Mouse (Mus musculus): ENCODE results near the gene Cdkn2d. TPM values are rescaled to one million over a fixed set of nuclear protein-coding genes. Genes with fewer than 3 reads are reported as not detected.
"Not testable (repeated sequence)": the region's sequence is repeated elsewhere in the genome, so short reads cannot be mapped to it uniquely, and the experiment has no call there.

Cdkn2d gene
- polyA plus RNA-seq, 1 experiment from 2014 or later = 47.4 TPM

DNA sequence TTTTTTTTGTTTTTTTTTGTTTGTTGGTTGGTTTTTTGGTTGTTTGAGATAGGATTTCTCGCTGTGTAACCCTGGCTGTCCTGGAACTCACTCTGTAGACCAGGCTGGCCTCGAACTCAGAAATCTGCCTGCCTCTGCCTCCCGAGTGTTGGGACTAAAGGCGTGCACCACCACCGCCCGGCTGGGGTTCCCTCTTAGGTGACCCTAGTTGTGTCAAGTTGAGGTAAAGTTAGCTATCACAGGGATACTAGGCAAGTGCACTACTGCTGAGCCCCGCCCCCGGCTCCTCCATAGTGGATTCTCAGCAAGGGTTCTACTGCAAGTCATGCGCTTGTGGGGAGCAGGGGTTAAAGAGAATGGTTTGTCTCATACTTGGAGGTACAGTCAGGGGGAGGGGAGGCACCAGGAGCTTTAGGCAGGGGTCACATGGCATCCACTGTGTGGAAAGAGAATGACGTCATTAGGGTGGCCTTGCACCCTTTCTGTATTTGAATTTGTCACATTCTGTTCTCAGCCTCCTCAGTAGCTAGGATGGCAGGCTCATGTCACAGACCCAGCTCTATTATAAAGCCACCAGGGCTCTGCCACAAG, 38.6 kb upstream of the Cdkn2d start:
- ATAC-seq (no peak), DNase-seq (ENCODE audit: low read depth, low spot score) (no peak)
- in situ Hi-C loops (cut with MboI; ENCODE audit: low pct_unique_long_range_greater_than_20kb) = no loop called here
- TF ChIP-seq CTCF (IDR thresholded peaks at IDR 0.05) = no peak
- ChIA-PET POLR2A (interaction anchor here (0.9 to 1.2 kb wide), 2 partner anchors 8 to 10 kb away, joined by 3 to 4 read pairs; partner anchors contain the start of gene Slc44a2), CTCF (interaction anchor here (1.0 to 2.8 kb wide), 5 partner anchors 9 to 27 kb away, joined by 3 to 18 read pairs (median 5); partner anchors contain the start of gene Slc44a2)
- no peaks in the 10 kb centered on the region for H3K27me3 ChIP-seq

DNA sequence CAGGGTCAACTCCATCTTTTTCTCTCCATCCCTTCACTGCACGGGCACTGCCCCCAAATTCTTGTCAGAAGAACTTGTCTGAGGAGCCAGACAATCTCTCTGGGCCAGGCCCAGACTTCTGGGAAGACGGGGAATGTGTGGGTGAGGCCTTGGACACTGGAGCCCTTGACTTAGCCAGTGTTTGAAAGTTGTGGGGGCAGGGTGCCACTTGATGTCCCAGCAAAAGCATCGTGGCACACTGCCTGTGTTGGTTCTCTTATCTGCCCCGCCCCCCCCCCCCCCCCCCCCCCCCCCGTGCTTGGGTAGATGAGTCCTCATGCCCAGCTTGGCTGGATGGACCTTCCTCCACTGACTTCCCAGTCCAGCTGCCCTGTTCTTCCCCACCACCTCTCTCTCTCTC, 37.8 kb upstream of the Cdkn2d start:
- in situ Hi-C loops (cut with MboI; ENCODE audit: low pct_unique_long_range_greater_than_20kb) = no loop called here
- ChIA-PET POLR2A (no interaction called here), CTCF (interaction anchor here (2.8 kb wide), 1 partner anchor 28 kb away, joined by 18 read pairs; no protein-coding TSS in a partner anchor)
- H3K27me3 ChIP-seq = no peaks in the 10 kb centered on the region
- no peak for DNase-seq (ENCODE audit: low read depth, low spot score)
- no peak for TF ChIP-seq CTCF (IDR thresholded peaks at IDR 0.05)
- ATAC-seq = no peak

DNA sequence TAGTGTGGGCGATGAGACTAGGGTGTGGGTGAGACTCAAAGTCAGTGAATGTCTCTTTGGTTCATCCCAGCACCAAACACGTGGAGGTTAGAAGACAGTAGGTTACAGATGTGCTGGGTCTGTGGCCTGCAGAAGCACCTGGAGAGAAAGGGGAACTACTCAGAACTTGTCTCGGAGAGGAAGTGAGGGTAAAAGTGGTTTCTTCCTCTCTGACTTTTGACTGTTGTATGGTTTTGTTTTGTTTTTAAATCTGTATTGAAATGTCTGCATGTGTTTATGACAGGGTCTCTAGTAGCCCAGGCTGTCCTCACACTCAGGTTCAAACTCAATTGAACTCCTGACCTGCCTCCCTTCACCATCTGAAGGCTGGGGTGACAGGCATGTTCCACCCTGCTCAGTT, 36.8 kb upstream of the Cdkn2d start:
- H3K27me3 ChIP-seq = no peaks in the 10 kb centered on the region
- ChIA-PET POLR2A (interaction anchor here (0.9 kb wide), 1 partner anchor 10 kb away, joined by 3 read pairs; no protein-coding TSS in a partner anchor), CTCF (no interaction called here)
- no peak for TF ChIP-seq CTCF (IDR thresholded peaks at IDR 0.05)
- DNase-seq (ENCODE audit: low read depth, low spot score) = no peak
- no peak for ATAC-seq
- in situ Hi-C loops (cut with MboI; ENCODE audit: low pct_unique_long_range_greater_than_20kb) = no loop called here

- no peak for DNase-seq (ENCODE audit: low read depth, low spot score)
- H3K27me3 ChIP-seq = no peaks in the 10 kb centered on the region
- no peak for ATAC-seq
- ChIA-PET CTCF (no interaction called here), POLR2A (interaction anchor here (0.9 kb wide), 1 partner anchor 11 kb away, joined by 3 read pairs; no protein-coding TSS in a partner anchor)
- in situ Hi-C loops (cut with MboI; ENCODE audit: low pct_unique_long_range_greater_than_20kb) = no loop called here
- no peak for TF ChIP-seq CTCF (IDR thresholded peaks at IDR 0.05)
Measured at GRCm38 (mm10) chr9:21327569-21327968, 36.4 kb upstream of the Cdkn2d start.

DNA sequence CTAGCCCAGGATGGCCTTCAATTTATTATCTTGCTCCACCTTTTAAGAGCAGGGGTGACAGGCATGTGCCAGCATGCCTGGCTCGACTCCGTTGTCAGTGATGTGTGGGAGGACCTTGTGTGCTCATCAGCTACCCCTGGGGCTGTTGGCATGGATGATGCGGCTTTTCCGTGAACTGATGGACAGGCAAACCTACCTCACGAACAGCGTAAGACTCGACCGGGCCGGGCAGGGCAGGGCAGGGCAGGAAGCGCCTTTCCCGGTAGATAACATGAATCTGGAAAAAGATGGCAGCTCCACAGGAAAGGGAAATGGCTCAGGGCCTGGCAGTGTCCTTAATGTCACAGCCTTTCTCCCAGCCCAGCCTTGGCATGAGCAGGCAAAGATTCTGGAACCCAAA, 33.1 kb upstream of the Cdkn2d start:
- ChIA-PET POLR2A (interaction anchor here (0.5 kb wide), 1 partner anchor 9 kb away, joined by 4 read pairs; no protein-coding TSS in a partner anchor), CTCF (no interaction called here)
- no peak for TF ChIP-seq CTCF (IDR thresholded peaks at IDR 0.05)
- H3K27me3 ChIP-seq = no peaks in the 10 kb centered on the region
- in situ Hi-C loops (cut with MboI; ENCODE audit: low pct_unique_long_range_greater_than_20kb) = no loop called here
- ATAC-seq (no peak), DNase-seq (ENCODE audit: low read depth, low spot score) (no peak)

- DNase-seq (ENCODE audit: low read depth, low spot score); ATAC-seq; H3K27me3 ChIP-seq; in situ Hi-C loops (cut with MboI; ENCODE audit: low pct_unique_long_range_greater_than_20kb): not testable (repeated sequence)
- ChIA-PET POLR2A (interaction anchor here (0.7 kb wide), 1 partner anchor 99 kb away, joined by 3 read pairs; no protein-coding TSS in a partner anchor), CTCF (interaction anchor here (1.2 to 3.6 kb wide), 2 partner anchors 13 to 35 kb away, joined by 4 to 15 read pairs; no protein-coding TSS in a partner anchor)
Measured at GRCm38 (mm10) chr9:21322917-21323297, 31.7 kb upstream of the Cdkn2d start.

- in situ Hi-C loops (cut with MboI; ENCODE audit: low pct_unique_long_range_greater_than_20kb) = no loop called here
- ChIA-PET CTCF (interaction anchor here (3.6 kb wide), 1 partner anchor 14 kb away, joined by 15 read pairs; no protein-coding TSS in a partner anchor), POLR2A (no interaction called here)
- ATAC-seq (no peak), DNase-seq (ENCODE audit: low read depth, low spot score) (no peak)
- no peak for TF ChIP-seq CTCF (IDR thresholded peaks at IDR 0.05)
- no peaks in the 10 kb centered on the region for H3K27me3 ChIP-seq
Measured at GRCm38 (mm10) chr9:21322211-21322916, 31.2 kb upstream of the Cdkn2d start.

DNA sequence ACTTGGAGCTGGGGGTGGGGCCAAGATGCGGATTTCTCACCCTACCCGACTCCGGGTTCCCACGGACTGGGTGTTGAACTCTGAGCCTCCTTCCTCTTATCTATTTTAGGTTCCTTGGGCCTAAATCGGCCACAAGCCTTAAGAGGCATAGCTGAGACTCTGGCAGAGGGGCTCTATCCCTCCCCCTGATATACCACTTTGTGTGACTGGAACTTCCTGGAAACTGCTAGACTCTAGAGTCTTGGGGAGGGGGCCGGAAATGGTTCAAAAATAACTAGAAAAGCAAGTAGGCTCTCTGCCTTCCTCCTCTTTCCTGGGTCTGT, 30.3 kb upstream of the Cdkn2d start:
- no peak for TF ChIP-seq CTCF (IDR thresholded peaks at IDR 0.05)
- DNase-seq (ENCODE audit: low read depth, low spot score) (no peak), ATAC-seq (no peak)
- H3K27me3 ChIP-seq = no peaks in the 10 kb centered on the region
- ChIA-PET CTCF (interaction anchor here (0.6 to 3.8 kb wide), 4 partner anchors 9 to 101 kb away, joined by 3 to 19 read pairs (median 12); no protein-coding TSS in a partner anchor), POLR2A (interaction anchor here (1.0 to 2.2 kb wide), 3 partner anchors 9 to 35 kb away, joined by 3 to 13 read pairs (median 3); no protein-coding TSS in a partner anchor)
- in situ Hi-C loops (cut with MboI; ENCODE audit: low pct_unique_long_range_greater_than_20kb) = no loop called here

DNA sequence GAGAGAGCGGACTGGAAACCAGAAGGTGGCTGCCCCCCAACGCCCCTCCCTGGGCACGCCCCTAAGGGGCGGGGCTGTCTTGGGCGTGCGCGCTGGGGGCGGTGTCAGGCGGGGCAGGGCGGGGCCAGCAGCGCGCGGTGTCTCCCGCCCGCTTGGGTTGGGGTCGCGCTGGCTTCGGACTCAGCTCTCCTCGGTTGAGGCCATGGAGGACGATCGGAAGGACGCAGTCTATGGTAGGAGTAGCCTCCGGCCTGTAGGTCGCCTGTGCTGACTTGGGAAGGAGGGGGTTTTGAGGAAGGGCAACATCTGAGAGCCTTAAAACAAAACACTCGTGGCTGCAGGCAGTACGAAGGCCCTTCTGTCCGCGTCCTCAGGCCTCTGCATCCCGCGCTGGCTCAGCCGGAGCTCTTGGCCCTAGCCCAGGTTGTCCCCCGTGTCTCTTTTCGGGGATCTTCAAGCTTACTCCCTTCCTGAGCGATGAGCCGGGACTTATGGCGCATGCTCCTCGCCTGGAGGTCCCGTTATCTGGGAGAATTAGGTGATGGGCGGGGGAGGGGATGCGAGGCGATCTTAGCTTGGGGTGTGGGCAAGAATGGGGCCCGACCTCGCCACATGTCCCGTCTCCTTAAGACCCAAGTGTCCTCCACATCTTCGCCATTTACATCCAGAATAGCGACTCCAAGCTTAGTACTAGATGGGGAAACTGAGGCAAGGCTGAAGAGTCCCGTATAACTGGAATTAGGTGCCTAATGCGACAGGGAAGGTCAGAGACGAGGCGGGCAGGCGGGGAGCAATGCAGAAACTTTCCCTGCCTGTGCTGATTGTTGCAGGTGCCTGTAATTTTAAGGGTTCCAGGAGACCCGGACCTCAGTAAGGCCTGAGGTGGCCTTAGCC, 29.7 kb upstream of the Cdkn2d start, which contains the start of gene Slc44a2:
Gene Slc44a2 (plus strand): TSS at position 80 of the 894 bp plus-strand sequence.
- no peaks in the 10 kb centered on the region for H3K27me3 ChIP-seq
- DNase-seq (ENCODE audit: low read depth, low spot score) (no peak), ATAC-seq (peak; percentile 74)
- in situ Hi-C loops (cut with MboI; ENCODE audit: low pct_unique_long_range_greater_than_20kb) = no loop called here
- no peak for TF ChIP-seq CTCF (IDR thresholded peaks at IDR 0.05)
- ChIA-PET POLR2A (interaction anchor here (0.7 to 2.2 kb wide), 6 partner anchors 9 to 44 kb away, joined by 3 to 13 read pairs (median 3); no protein-coding TSS in a partner anchor), CTCF (interaction anchor here (0.6 to 3.8 kb wide), 9 partner anchors 9 to 100 kb away, joined by 3 to 19 read pairs (median 4); no protein-coding TSS in a partner anchor)

- DNase-seq (ENCODE audit: low read depth, low spot score) (no peak), ATAC-seq (no peak)
- in situ Hi-C loops (cut with MboI; ENCODE audit: low pct_unique_long_range_greater_than_20kb) = no loop called here
- no peaks in the 10 kb centered on the region for H3K27me3 ChIP-seq
- ChIA-PET POLR2A (interaction anchor here (1.0 to 2.2 kb wide), 4 partner anchors 10 to 45 kb away, joined by 3 to 13 read pairs (median 4); no protein-coding TSS in a partner anchor), CTCF (interaction anchor here (1.0 to 3.8 kb wide), 8 partner anchors 10 to 99 kb away, joined by 3 to 19 read pairs (median 4); no protein-coding TSS in a partner anchor)
- no peak for TF ChIP-seq CTCF (IDR thresholded peaks at IDR 0.05)
Measured at GRCm38 (mm10) chr9:21320280-21320618, 29.0 kb upstream of the Cdkn2d start.
